Mouse (Mus musculus): ENCODE measurements at regions not wholly inside any gene's neighbourhood (a gene's known extent, or its start where the extent isn't known, plus 50 kb on each side); places are given as distances from the start of the nearest gene placed in this dataset.
A peak's percentile ranks its signal among the peaks of the same experiment; 100 is the strongest.

DNA sequence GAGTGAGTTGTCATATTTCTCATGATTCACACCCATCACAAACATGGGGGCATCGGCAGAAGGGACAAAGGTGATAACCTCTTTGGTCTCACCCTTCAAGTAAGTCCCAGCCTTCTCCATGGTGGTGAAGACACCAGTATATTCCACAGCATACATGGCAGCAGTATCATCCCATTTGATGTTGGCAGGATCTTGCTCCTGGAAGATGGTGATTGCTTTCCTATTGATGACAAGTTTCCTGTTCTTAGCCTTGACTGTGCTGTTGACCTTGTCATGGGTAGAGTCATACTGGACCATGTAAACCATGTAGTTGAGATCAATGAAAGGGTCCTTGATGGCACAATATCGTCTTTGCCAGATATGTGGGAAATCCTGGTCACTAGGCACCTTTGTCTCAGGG, 180.4 kb upstream of the Slc30a5 start:
- no peak for TF ChIP-seq CTCF (IDR thresholded peaks at IDR 0.05; ENCODE audit: low read depth)
- ATAC-seq (no peak), DNase-seq (no peak)
- Histone ChIP-seq H3K9me3 (ENCODE audit: low read length) (no peaks in the 10 kb centered on the region), H3K36me3 (ENCODE audit: insufficient read depth) (no peaks in the 10 kb centered on the region), H3K27me3 (ENCODE audit: insufficient read depth, low read length) (no peaks in the 10 kb centered on the region), H3K4me3 (ENCODE audit: low read depth, low read length) (no peak overlapping the region), H3K4me1 (ENCODE audit: insufficient read depth) (no peaks in the 10 kb centered on the region), H3K9ac (no peak overlapping the region), H3K4me2 (ENCODE audit: low read depth) (no peak overlapping the region), H3K27ac (ENCODE audit: low read depth, low read length) (no peak overlapping the region)
- WGBS, result 98% methylated on average over 2 of the region's 2 CpGs

DNA sequence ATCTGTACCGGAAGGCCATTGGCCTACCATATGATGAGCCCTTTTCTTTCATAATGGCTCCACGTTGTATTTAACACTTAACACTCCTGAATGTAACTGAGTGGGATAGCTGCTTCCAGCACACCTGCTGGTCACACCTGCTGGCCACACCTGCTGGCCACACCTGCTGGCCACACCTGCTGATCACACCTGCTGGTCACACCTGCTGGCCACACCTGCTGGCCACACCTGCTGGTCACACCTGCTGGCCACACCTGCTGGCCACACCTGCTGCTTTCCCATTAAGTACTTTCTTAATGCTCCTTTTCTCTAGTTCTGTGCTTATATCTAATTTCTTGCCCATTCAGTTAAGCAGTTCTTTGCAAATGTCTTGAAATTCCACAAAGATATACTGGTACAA, 157.4 kb upstream of the Slc30a5 start:
- no peaks in the 10 kb centered on the region for H3K36me3 ChIP-seq (ENCODE audit: insufficient read depth)
- WGBS, result 85% methylated on average over 2 of the region's 2 CpGs
- no peak overlapping the region for H3K27ac ChIP-seq (ENCODE audit: low read depth, low read length)
- no peak overlapping the region for H3K9ac ChIP-seq
- H3K27me3 ChIP-seq (ENCODE audit: insufficient read depth, low read length), result no peaks in the 10 kb centered on the region
- no peaks in the 10 kb centered on the region for H3K4me1 ChIP-seq (ENCODE audit: insufficient read depth)
- DNase-seq, result no peak
- no peak for ATAC-seq
- no peaks in the 10 kb centered on the region for H3K9me3 ChIP-seq (ENCODE audit: low read length)
- no peak overlapping the region for H3K4me2 ChIP-seq (ENCODE audit: low read depth)
- H3K4me3 ChIP-seq (ENCODE audit: low read depth, low read length), result no peak overlapping the region
- no peak for TF ChIP-seq CTCF (IDR thresholded peaks at IDR 0.05; ENCODE audit: low read depth)

DNA sequence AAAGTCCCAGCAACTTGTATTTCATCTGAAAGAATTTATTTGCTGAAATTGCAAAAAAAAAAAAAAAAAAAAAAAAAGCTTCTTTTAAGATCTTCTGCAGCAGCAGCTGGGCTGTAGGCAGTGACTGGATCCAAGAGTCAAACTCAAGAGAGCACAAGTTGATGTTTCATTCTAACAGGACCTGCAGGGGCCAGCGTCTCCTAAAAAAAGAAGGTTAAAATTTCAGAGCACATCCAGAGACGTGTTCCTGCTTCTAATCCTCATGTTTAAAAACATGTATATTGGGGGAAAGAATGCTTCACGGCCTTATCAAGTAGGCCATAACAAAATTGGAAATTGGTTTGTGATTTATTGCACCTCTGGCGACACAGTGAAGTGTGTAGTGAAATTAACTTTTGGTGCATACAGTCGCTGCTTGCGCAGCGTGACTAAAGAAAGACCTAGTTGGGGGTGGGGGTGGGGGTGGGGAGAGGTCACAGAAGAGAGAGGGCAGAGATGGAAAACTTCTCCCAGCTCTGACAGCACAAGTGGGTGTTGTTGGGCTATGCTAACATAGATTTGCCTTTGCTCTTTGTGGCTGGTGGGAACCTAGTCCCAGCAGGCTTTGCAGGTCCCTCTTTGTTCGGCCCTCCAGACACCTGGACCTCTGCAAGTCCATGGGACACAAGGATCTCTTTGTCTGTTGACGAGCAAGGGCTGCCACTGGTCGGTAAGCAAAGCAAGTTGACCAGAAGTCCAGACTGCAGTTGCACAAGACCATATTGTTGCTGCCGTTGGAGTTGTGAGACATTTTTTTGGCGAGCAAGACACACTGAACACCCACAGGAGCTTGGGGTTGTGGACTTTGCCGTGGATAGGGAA, 155.7 kb upstream of the Slc30a5 start:
- no peaks in the 10 kb centered on the region for H3K27me3 ChIP-seq (ENCODE audit: insufficient read depth, low read length)
- WGBS, result 60% methylated on average over 13 of the region's 13 CpGs
- no peaks in the 10 kb centered on the region for H3K4me1 ChIP-seq (ENCODE audit: insufficient read depth)
- H3K36me3 ChIP-seq (ENCODE audit: insufficient read depth), result no peaks in the 10 kb centered on the region
- H3K4me3 ChIP-seq (ENCODE audit: low read depth, low read length), result no peak overlapping the region
- no peak for TF ChIP-seq CTCF (IDR thresholded peaks at IDR 0.05; ENCODE audit: low read depth)
- H3K4me2 ChIP-seq (ENCODE audit: low read depth), result no peak overlapping the region
- no peaks in the 10 kb centered on the region for H3K9me3 ChIP-seq (ENCODE audit: low read length)
- ATAC-seq (peak; percentile 40), DNase-seq (no peak)
- H3K9ac ChIP-seq, result no peak overlapping the region
- no peak overlapping the region for H3K27ac ChIP-seq (ENCODE audit: low read depth, low read length)

DNA sequence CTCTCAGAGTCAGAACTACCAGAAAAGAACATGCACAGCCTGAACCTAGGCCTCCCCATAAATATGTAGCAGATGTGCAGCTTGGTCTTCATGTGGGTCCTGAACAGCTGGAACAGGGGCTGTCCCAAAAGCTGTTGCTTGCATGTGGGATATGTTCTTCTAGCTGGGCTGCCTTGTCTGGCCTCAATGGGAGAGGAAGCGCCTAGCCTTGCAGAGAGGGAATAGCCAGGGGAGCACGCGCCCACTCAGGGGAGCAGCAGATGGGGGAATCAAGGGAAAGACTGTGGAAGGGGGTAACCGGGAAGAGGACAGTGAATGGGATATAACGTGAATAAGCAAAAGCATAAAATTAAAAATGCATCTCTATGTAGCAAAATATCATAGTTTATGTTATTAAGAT, 154.9 kb upstream of the Slc30a5 start:
- 95% methylated on average over 5 of the region's 5 CpGs for WGBS
- Histone ChIP-seq H3K4me3 (ENCODE audit: low read depth, low read length) (no peak overlapping the region), H3K9me3 (ENCODE audit: low read length) (no peaks in the 10 kb centered on the region), H3K4me2 (ENCODE audit: low read depth) (no peak overlapping the region), H3K36me3 (ENCODE audit: insufficient read depth) (no peaks in the 10 kb centered on the region), H3K9ac (no peak overlapping the region), H3K27me3 (ENCODE audit: insufficient read depth, low read length) (no peaks in the 10 kb centered on the region), H3K27ac (ENCODE audit: low read depth, low read length) (no peak overlapping the region), H3K4me1 (ENCODE audit: insufficient read depth) (no peaks in the 10 kb centered on the region)
- no peak for TF ChIP-seq CTCF (IDR thresholded peaks at IDR 0.05; ENCODE audit: low read depth)
- no peak for DNase-seq
- no peak for ATAC-seq

DNA sequence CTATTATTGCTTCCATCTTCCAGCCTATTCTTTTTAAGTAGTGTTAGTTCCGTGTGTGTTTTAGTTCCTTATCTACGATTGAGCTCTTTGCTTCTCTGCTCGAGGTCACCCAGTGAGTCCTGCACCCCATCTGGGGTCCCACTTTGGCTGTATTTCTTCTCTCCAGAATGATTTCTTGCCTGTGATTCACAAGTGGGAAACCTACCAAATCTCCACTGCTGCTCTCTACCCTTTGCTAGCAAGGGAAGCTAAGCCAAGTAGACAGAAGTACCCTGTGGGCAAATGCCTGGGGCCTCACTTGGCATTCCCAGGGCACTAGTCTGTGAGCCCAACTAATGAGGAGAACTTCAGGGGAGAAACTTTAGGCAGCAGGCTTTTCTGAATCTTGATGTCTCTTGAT, 142.5 kb upstream of the Slc30a5 start:
- DNase-seq, result no peak
- Histone ChIP-seq H3K4me2 (ENCODE audit: low read depth) (no peak overlapping the region), H3K27ac (ENCODE audit: low read depth, low read length) (no peak overlapping the region), H3K4me3 (ENCODE audit: low read depth, low read length) (no peak overlapping the region), H3K9me3 (ENCODE audit: low read length) (no peaks in the 10 kb centered on the region), H3K36me3 (ENCODE audit: insufficient read depth) (no peaks in the 10 kb centered on the region), H3K27me3 (ENCODE audit: insufficient read depth, low read length) (no peaks in the 10 kb centered on the region), H3K9ac (no peak overlapping the region), H3K4me1 (ENCODE audit: insufficient read depth) (no peaks in the 10 kb centered on the region)
- ATAC-seq, result no peak
- 67% methylated on average over 3 of the region's 3 CpGs for WGBS
- TF ChIP-seq CTCF (IDR thresholded peaks at IDR 0.05; ENCODE audit: low read depth), result no peak

DNA sequence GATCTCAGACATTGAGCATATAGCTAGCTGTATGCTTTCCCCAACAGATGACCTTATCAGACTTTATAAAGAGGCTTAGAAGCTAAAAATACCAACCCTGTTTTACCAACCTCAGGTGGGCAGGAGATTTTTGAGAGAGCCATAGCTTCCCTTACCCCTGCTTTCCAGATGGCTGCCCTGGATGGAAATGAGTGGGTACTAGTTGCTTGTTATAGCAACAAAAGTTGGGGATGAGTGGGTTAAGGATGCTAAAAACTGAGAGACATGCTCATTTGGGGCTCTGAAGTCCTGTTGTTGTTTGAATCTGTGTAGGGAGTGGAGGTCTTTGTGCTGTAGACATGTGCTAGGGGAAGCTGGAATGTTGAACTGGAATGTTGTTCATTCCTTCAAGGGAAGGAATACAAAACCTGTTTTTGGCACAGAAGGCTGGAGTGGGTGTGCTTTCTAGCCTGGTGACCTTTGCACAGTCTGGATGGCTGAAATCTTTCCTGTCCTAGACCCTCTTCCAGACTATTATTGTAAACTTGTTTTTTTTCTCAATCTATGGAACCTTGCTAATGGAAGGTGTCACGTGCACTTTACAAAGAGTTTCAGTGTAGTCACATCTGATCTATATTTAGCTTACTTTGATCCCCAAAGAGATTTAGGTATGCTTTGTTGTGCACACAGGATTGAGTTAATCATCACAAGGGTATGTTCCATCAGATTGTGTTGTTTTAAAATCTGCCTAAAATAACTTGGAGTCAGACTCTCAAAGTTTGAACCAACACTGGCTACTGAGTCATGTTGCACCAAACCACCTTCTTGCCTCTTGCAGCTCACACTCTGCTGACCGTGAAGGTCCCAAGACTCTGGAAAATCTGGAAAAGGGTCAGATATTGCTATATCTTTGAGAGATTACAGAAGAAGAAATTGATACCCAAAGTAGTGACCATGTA, 138.1 kb upstream of the Slc30a5 start:
- no peak overlapping the region for H3K4me2 ChIP-seq (ENCODE audit: low read depth)
- H3K9me3 ChIP-seq (ENCODE audit: low read length), result no peaks in the 10 kb centered on the region
- H3K36me3 ChIP-seq (ENCODE audit: insufficient read depth), result no peaks in the 10 kb centered on the region
- 82% methylated on average over 2 of the region's 2 CpGs for WGBS
- H3K27me3 ChIP-seq (ENCODE audit: insufficient read depth, low read length), result no peaks in the 10 kb centered on the region
- no peak for ATAC-seq
- TF ChIP-seq CTCF (IDR thresholded peaks at IDR 0.05; ENCODE audit: low read depth), result no peak
- no peak overlapping the region for H3K4me3 ChIP-seq (ENCODE audit: low read depth, low read length)
- H3K27ac ChIP-seq (ENCODE audit: low read depth, low read length), result no peak overlapping the region
- no peak for DNase-seq
- no peak overlapping the region for H3K9ac ChIP-seq
- H3K4me1 ChIP-seq (ENCODE audit: insufficient read depth), result no peaks in the 10 kb centered on the region

All from forebrain, postnatal 0 days (tissue).